Mouse (Mus musculus) neural tube, embryonic 10.5 days (tissue): ENCODE data around the gene Hrasls.

Experiments
- DNase-seq: peaks from one replicate; pipeline ENCODE4 v3.0.0-alpha.2; 2017; ENCODE audit warnings: low spot score; ENCODE audit errors: extremely low spot score

Hrasls gene

GRCm38 (mm10) chr16:29209605-29210411 is at the start of gene Hrasls:
Gene Hrasls (plus strand): TSS chr16:29209695.
- peak; percentile 66 for DNase-seq

DNA sequence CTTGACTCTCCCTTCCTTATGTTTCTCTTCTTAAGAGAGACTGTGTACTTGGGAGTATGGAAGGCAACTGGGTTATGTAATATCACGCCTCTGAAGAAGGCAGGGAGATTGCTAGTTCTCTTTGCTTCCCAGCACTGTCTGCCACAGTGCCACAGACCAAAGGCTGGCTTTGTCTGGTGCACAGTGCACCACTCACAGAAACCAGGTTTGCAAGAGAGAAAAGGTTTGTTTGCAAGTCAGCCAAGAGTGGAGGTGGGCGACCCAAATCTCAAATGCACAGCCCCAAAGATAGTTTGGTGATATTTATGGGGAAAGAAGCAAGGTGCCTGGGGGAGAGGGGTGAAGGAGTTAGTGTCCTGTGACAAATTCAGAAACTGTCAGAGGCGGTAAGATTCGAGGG is 47.2 kb upstream of the Hrasls start:
- no peak for DNase-seq

- no peak for DNase-seq
These were observed 42.4 kb upstream of the Hrasls start for GRCm38 (mm10) chr16:29167051-29167450.

GRCm38 (mm10) chr16:29171741-29172140 is 37.8 kb upstream of the Hrasls start:
- DNase-seq, result no peak

- no peak for DNase-seq
These were observed 36.3 kb upstream of the Hrasls start for GRCm38 (mm10) chr16:29173201-29173600.

- DNase-seq, result no peak
These were observed 34.6 kb upstream of the Hrasls start for GRCm38 (mm10) chr16:29174831-29175350.

- no peak for DNase-seq
These were observed 16.6 kb upstream of the Hrasls start for GRCm38 (mm10) chr16:29192911-29193310.

GRCm38 (mm10) chr16:29193981-29194380 is 15.5 kb upstream of the Hrasls start:
- no peak for DNase-seq

DNA sequence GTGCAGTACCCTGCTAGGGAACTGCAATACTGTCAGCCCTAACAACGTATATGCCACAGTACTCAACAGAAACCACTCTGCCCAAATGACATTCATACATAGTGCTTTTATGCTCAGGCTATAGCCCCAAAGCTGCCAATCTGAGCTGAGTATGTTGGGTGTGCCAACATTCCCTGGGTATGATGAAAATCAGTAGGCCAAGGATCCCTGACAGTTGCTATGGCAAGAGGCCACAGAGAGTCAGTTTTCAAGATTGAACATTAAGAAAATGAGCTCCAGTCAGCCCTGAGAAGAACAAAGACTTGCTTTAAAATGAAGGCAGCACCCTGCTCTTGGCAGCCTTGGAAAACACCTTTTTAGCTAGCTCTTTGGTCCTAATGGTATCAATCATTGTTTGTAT is 14.3 kb upstream of the Hrasls start:
- DNase-seq, result no peak

GRCm38 (mm10) chr16:29198461-29198860 is 11.0 kb upstream of the Hrasls start:
- no peak for DNase-seq

- no peak for DNase-seq
These were observed 8.3 kb upstream of the Hrasls start for GRCm38 (mm10) chr16:29201146-29201545.

GRCm38 (mm10) chr16:29204875-29205274 is 4.6 kb upstream of the Hrasls start:
- no peak for DNase-seq

- no peak for DNase-seq
These were observed 3.9 kb upstream of the Hrasls start for GRCm38 (mm10) chr16:29205581-29205980.

DNA sequence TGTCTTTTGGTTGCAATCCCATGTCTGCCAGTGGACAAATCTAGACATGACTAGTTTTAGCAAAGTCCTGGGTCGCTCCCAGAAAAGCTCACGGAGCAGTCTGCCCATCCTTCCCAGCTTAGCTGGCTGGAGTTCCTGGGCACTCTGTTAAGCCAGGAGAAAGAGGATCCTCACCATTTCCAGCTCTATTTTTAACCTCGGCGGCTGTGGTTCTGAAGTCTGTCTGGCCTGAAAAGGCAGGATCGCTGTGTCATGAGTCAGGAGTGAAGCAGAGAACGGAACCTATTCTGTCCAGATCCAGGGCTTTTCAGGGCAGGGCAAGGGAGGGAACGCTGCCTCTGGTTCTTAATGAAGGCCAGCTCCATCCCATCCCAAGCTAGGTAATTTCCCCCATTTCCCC is 654 bp upstream of the Hrasls start:
- no peak for DNase-seq

- DNase-seq, result no peak
These were observed 7.2 kb downstream of the Hrasls start for GRCm38 (mm10) chr16:29216395-29217295.

DNA sequence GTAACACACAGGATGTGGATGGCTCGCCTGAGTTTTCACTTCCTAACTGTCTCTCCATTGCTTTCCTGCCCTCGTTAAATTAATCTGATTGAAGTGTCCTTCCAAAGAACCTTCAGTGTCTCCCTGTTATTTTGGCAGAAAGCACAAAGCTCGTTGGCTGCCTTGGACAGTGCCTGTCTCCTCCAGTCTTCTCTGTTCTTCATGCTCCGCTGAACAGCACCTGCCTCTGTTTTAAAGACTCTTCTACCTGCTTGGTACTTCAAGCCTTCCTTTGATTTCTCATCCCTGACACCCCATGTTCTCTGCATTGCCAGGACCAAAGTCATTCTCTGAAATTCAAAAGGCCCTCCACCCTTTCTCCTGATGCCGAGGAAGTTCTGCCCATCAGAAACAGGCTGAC is 26.5 kb downstream of the Hrasls start:
- no peak for DNase-seq

DNA sequence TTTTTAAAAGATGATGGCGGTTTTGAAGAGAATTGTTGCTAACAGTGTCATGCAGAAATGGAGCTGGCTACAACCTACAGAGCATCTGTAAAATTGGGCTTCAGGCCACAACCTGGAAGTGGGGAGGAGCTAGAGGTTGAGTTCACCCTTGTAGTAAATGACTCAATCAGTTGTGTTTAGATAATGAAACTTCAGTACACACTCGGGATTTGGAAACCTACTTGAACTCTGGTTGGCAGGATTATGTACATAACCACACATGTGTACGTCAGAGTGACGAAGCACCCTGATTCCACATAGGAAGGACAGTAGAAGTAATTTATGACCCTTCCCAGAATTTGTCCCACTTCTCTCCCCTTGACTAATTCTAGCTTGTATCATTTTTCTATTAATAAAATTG is 44.8 kb downstream of the Hrasls start:
- no peak for DNase-seq
